Mouse (Mus musculus): ENCODE data around the gene Mdk. TPM values are rescaled to one million over a fixed set of nuclear protein-coding genes. Genes with fewer than 3 reads are reported as not detected.

Gene Mdk
- polyA plus RNA-seq, 1 experiment from 2014 or later: 1,097 TPM

GRCm38 (mm10) chr2:91950275-91951085 is 18.4 kb upstream of the Mdk start:
- no peak for TF ChIP-seq CTCF (IDR thresholded peaks at IDR 0.05; ENCODE audit: low read depth)
- Histone ChIP-seq H3K4me2 (peak overlapping the region; percentile 56), H3K4me3 (ENCODE audit: low read depth, low read length) (peak overlapping the region; percentile 24), H3K27me3 (ENCODE audit: insufficient read depth, low read length) (no peaks in the 10 kb centered on the region), H3K4me1 (ENCODE audit: insufficient read depth) (peaks cover 38% of the 10 kb centered on the region), H3K9ac (peak overlapping the region; percentile 47; the same call in 1 of the 2 replicates), H3K27ac (ENCODE audit: low read depth) (peak overlapping the region; percentile 84), H3K36me3 (ENCODE audit: insufficient read depth) (peaks cover 1% of the 10 kb centered on the region; the same call in 1 of the 2 replicates), H3K9me3 (ENCODE audit: low read depth, low read length) (no peaks in the 10 kb centered on the region)
- 16% methylated on average over 15 of the region's 15 CpGs for WGBS
- peak; percentile 67 for DNase-seq
- peak; percentile 68 for ATAC-seq (ENCODE audit: insufficient read depth)

DNA sequence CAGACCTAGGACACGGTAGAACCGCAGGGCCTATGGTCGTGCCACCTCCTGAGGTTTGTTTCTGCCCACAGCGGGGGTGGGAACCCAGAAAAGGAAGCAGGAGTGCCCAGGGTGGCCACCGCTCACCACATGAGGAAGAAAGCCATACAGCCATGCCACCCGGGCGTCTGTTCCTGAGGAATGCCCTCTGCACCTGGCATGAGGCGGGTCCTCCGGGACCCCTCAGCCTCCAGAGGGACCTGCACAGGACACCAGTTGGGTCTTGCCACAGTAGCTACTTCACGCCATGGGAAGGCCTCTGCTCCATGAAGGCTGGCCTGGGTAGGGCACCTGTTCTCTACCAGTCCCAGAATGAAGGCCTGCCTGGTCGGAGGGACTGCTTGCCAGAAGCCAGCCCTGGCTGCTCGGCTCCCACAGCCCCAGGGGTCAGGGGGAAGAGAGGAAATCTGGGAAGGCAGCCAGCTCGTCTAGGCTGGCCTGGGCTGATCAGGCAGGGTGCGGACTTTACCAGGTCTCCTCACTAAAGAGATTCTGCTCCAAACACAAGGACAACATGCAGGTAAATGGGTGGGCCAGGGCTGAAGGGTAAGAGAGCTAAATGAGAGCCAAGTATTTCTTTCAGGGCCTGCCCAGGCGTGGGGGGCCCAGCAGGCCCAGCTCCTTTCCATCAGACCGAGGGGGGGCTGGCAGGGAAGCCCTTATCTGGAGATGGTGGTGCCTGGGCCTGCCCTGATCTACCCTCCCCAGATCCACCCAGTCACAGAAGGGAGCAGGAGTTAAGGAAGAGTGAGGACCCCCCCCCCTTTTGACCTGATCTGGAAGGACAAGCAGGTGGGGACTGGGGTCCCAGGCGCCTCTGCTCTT is 17.5 kb upstream of the Mdk start:
- H3K4me3 ChIP-seq (ENCODE audit: low read depth, low read length): peak overlapping the region; percentile 24
- TF ChIP-seq CTCF (IDR thresholded peaks at IDR 0.05; ENCODE audit: low read depth): no peak
- H3K9me3 ChIP-seq (ENCODE audit: low read depth, low read length): no peaks in the 10 kb centered on the region
- DNase-seq (peak; percentile 71), ATAC-seq (ENCODE audit: insufficient read depth) (peak; percentile 35)
- peaks cover 31% of the 10 kb centered on the region for H3K4me1 ChIP-seq (ENCODE audit: insufficient read depth)
- H3K36me3 ChIP-seq (ENCODE audit: insufficient read depth): peaks cover 7% of the 10 kb centered on the region; the same call in 1 of the 2 replicates
- H3K27me3 ChIP-seq (ENCODE audit: insufficient read depth, low read length): no peaks in the 10 kb centered on the region
- H3K4me2 ChIP-seq: peak overlapping the region; percentile 56
- WGBS: 60% methylated on average over 17 of the region's 17 CpGs
- peak overlapping the region; percentile 47; the same call in 1 of the 2 replicates for H3K9ac ChIP-seq
- peak overlapping the region; percentile 84 for H3K27ac ChIP-seq (ENCODE audit: low read depth)

DNA sequence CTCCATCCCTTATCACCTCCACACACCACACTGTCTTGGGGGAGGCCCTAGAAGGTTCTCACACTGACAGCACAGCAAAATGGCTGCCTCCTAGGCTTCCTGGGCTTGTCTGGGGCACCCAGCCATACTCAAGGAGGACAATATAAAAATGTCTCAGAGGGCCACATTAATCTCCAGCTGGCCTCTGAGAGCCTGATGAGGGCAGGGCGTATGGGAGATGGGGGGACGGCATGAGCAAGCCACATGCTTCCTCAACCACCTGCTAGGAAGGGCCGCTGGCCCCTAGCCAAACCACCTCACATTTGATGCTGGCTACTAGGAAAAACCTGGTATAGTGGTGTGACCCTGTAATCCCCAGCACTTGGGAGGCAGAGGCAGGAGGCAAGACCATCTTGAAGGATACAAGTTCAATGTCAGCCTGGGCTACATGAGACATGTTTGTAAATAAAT is 16.7 kb upstream of the Mdk start:
- peak overlapping the region; percentile 56; the same call in 1 of the 2 replicates for H3K4me2 ChIP-seq
- WGBS: 71% methylated on average over 3 of the region's 3 CpGs
- H3K9ac ChIP-seq: no peak overlapping the region
- H3K27ac ChIP-seq (ENCODE audit: low read depth): 0 out of 2 replicates have a peak overlapping the region, but pooled peaks have one; percentile 84
- peaks cover 25% of the 10 kb centered on the region for H3K4me1 ChIP-seq (ENCODE audit: insufficient read depth)
- DNase-seq (no peak), ATAC-seq (ENCODE audit: insufficient read depth) (no peak)
- H3K27me3 ChIP-seq (ENCODE audit: insufficient read depth, low read length): no peaks in the 10 kb centered on the region
- H3K9me3 ChIP-seq (ENCODE audit: low read depth, low read length): no peaks in the 10 kb centered on the region
- peaks cover 10% of the 10 kb centered on the region; the same call in 1 of the 2 replicates for H3K36me3 ChIP-seq (ENCODE audit: insufficient read depth)
- no peak overlapping the region for H3K4me3 ChIP-seq (ENCODE audit: low read depth, low read length)
- TF ChIP-seq CTCF (IDR thresholded peaks at IDR 0.05; ENCODE audit: low read depth): no peak

DNA sequence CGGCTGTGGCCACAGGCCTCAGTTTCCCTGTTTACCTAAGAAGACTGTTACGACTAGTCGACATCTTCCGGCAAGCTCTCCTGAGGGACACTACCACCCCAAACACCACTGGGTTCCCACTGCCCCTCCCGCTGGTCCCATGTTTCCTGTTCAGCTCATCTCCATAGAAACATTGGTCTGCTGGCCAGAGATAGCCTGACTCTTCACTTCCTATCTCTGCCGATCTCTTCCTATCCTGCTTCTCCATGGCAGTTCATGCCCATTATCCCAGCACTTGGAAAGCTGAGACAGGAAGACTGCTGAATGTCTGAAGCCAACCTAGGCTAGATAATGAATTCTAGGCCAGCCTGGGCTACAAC is 16.0 kb upstream of the Mdk start:
- peak overlapping the region; percentile 25; the same call in 1 of the 2 replicates for H3K4me2 ChIP-seq
- H3K27ac ChIP-seq (ENCODE audit: low read depth): peak overlapping the region; percentile 34; the same call in 1 of the 2 replicates
- ATAC-seq (ENCODE audit: insufficient read depth): no peak

GRCm38 (mm10) chr2:91947397-91948150 is 15.5 kb upstream of the Mdk start:
- DNase-seq (no peak), ATAC-seq (ENCODE audit: insufficient read depth) (no peak)
- peaks cover 20% of the 10 kb centered on the region for H3K4me1 ChIP-seq (ENCODE audit: insufficient read depth)
- H3K9me3 ChIP-seq (ENCODE audit: low read depth, low read length): no peaks in the 10 kb centered on the region
- WGBS: 60% methylated on average over 11 of the region's 11 CpGs
- no peaks in the 10 kb centered on the region for H3K27me3 ChIP-seq (ENCODE audit: insufficient read depth, low read length)
- peaks cover 10% of the 10 kb centered on the region for H3K36me3 ChIP-seq (ENCODE audit: insufficient read depth)
- H3K4me2 ChIP-seq: peak overlapping the region; percentile 25; the same call in 1 of the 2 replicates
- H3K27ac ChIP-seq (ENCODE audit: low read depth): peak overlapping the region; percentile 59
- H3K9ac ChIP-seq: no peak overlapping the region; the same call in 1 of the 2 replicates
- no peak overlapping the region for H3K4me3 ChIP-seq (ENCODE audit: low read depth, low read length)
- TF ChIP-seq CTCF (IDR thresholded peaks at IDR 0.05; ENCODE audit: low read depth): no peak

More for the DNA sequence above, 16.0 kb upstream of the Mdk start:
- WGBS: 63% methylated on average over 6 of the region's 6 CpGs
- Histone ChIP-seq H3K4me3 (ENCODE audit: low read depth, low read length) (no peak overlapping the region), H3K27me3 (ENCODE audit: insufficient read depth, low read length) (no peaks in the 10 kb centered on the region), H3K4me1 (ENCODE audit: insufficient read depth) (peaks cover 20% of the 10 kb centered on the region), H3K9ac (no peak overlapping the region), H3K36me3 (ENCODE audit: insufficient read depth) (peaks cover 10% of the 10 kb centered on the region), H3K9me3 (ENCODE audit: low read depth, low read length) (no peaks in the 10 kb centered on the region)
- no peak for TF ChIP-seq CTCF (IDR thresholded peaks at IDR 0.05; ENCODE audit: low read depth)
- DNase-seq: no peak

DNA sequence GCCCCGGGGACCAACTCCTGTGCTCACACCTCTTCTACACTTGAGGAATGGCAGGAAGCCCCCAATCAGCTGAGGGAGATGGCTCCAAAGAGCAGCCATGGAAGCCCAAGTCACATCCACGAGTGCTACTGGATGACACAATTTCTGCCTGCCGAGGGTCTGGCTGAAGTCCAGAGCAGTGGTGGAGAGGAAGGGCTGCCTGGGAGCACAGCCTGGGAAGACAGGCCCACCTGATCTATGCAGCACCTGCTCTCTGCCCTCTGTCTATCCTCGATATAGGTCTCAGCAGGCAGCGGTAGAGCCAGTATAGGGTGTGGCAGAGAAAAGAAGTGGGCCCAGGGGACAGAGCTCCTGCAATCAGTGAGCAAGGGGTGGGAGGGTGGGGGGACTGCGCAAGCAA is 14.7 kb upstream of the Mdk start:
- Histone ChIP-seq H3K36me3 (ENCODE audit: insufficient read depth) (peaks cover 10% of the 10 kb centered on the region), H3K9me3 (ENCODE audit: low read depth, low read length) (no peaks in the 10 kb centered on the region), H3K4me3 (ENCODE audit: low read depth, low read length) (no peak overlapping the region), H3K27me3 (ENCODE audit: insufficient read depth, low read length) (no peaks in the 10 kb centered on the region), H3K4me2 (no peak overlapping the region), H3K27ac (ENCODE audit: low read depth) (no peak overlapping the region), H3K9ac (no peak overlapping the region), H3K4me1 (ENCODE audit: insufficient read depth) (peaks cover 20% of the 10 kb centered on the region)
- no peak for ATAC-seq (ENCODE audit: insufficient read depth)
- no peak for DNase-seq
- TF ChIP-seq CTCF (IDR thresholded peaks at IDR 0.05; ENCODE audit: low read depth): no peak
- 47% methylated on average over 6 of the region's 6 CpGs for WGBS
